Mouse (Mus musculus): ENCODE data around the gene Arcn1. TPM values are rescaled to one million over a fixed set of nuclear protein-coding genes. Genes with fewer than 3 reads are reported as not detected.

The Arcn1 gene
- polyA plus RNA-seq, 1 experiment from 2014 or later, result 153 TPM

- Histone ChIP-seq H3K9me3 (ENCODE audit: control insufficient read depth, low read length) (no peaks in the 10 kb centered on the region), H3K36me3 (ENCODE audit: control insufficient read depth, insufficient read depth, low read length) (no peaks in the 10 kb centered on the region), H3K27me3 (ENCODE audit: control insufficient read depth, insufficient read depth, low read length) (no peaks in the 10 kb centered on the region), H3K4me3 (ENCODE audit: low read depth, low read length) (peak within 1 kb of the TSS; percentile 53), H3K4me1 (ENCODE audit: control insufficient read depth, insufficient read depth, low read length) (peaks cover 13% of the 10 kb centered on the region; the same call in 1 of the 2 replicates), H3K4me2 (ENCODE audit: low read depth, low read length) (peak within 1 kb of the TSS; percentile 99), H3K9ac (replicated peaks; ENCODE audit: low read depth, low read length) (peak within 1 kb of the TSS; percentile 57), H3K27ac (ENCODE audit: low read depth, low read length) (peak within 1 kb of the TSS; percentile 48; the same call in 1 of the 2 replicates)
- WGBS, result under 1% methylated on average over 46 of the region's 47 CpGs
- peak; percentile 74 for ATAC-seq (ENCODE audit: low read depth)
These were observed 32.8 kb downstream of the Arcn1 start, which contains the start of gene Phldb1 for GRCm38 (mm10) chr9:44734524-44735494. Phldb1 (minus strand) TSS chr9:44735198.

- under 1% methylated on average over 78 of the region's 79 CpGs for WGBS
- peak overlapping the region; percentile 99 for H3K4me2 ChIP-seq (ENCODE audit: low read depth, low read length)
These were observed 33.7 kb downstream of the Arcn1 start for GRCm38 (mm10) chr9:44733671-44734523.

GRCm38 (mm10) chr9:44732921-44733530 is 34.6 kb downstream of the Arcn1 start:
- peak overlapping the region; percentile 99; the same call in 1 of the 2 replicates for H3K4me2 ChIP-seq (ENCODE audit: low read depth, low read length)
- H3K9ac ChIP-seq (replicated peaks; ENCODE audit: low read depth, low read length), result peak overlapping the region; percentile 57; the same call in 1 of the 2 replicates
- no peak for ATAC-seq (ENCODE audit: low read depth)

More at GRCm38 (mm10) chr9:44733671-44734523, 33.7 kb downstream of the Arcn1 start:
- Histone ChIP-seq H3K4me1 (ENCODE audit: control insufficient read depth, insufficient read depth, low read length) (peaks cover 13% of the 10 kb centered on the region; the same call in 1 of the 2 replicates), H3K27ac (ENCODE audit: low read depth, low read length) (peak overlapping the region; percentile 48; the same call in 1 of the 2 replicates), H3K9me3 (ENCODE audit: control insufficient read depth, low read length) (no peaks in the 10 kb centered on the region), H3K9ac (replicated peaks; ENCODE audit: low read depth, low read length) (peak overlapping the region; percentile 57), H3K27me3 (ENCODE audit: control insufficient read depth, insufficient read depth, low read length) (no peaks in the 10 kb centered on the region), H3K36me3 (ENCODE audit: control insufficient read depth, insufficient read depth, low read length) (no peaks in the 10 kb centered on the region), H3K4me3 (ENCODE audit: low read depth, low read length) (peak overlapping the region; percentile 53)
- peak; percentile 35 for ATAC-seq (ENCODE audit: low read depth)

GRCm38 (mm10) chr9:44732130-44732549 is 35.5 kb downstream of the Arcn1 start:
- no peak overlapping the region for H3K4me2 ChIP-seq (ENCODE audit: low read depth, low read length)
- H3K27ac ChIP-seq (ENCODE audit: low read depth, low read length), result no peak overlapping the region
- ATAC-seq (ENCODE audit: low read depth), result no peak
- WGBS, result 78% methylated on average over 5 of the region's 5 CpGs
- H3K36me3 ChIP-seq (ENCODE audit: control insufficient read depth, insufficient read depth, low read length), result no peaks in the 10 kb centered on the region
- H3K4me1 ChIP-seq (ENCODE audit: control insufficient read depth, insufficient read depth, low read length), result peaks cover 16% of the 10 kb centered on the region; the same call in 1 of the 2 replicates
- no peak overlapping the region for H3K9ac ChIP-seq (replicated peaks; ENCODE audit: low read depth, low read length)
- no peaks in the 10 kb centered on the region for H3K9me3 ChIP-seq (ENCODE audit: control insufficient read depth, low read length)
- H3K4me3 ChIP-seq (ENCODE audit: low read depth, low read length), result no peak overlapping the region
- H3K27me3 ChIP-seq (ENCODE audit: control insufficient read depth, insufficient read depth, low read length), result no peaks in the 10 kb centered on the region

More at GRCm38 (mm10) chr9:44732921-44733530, 34.6 kb downstream of the Arcn1 start:
- peaks cover 13% of the 10 kb centered on the region; the same call in 1 of the 2 replicates for H3K4me1 ChIP-seq (ENCODE audit: control insufficient read depth, insufficient read depth, low read length)
- H3K27me3 ChIP-seq (ENCODE audit: control insufficient read depth, insufficient read depth, low read length), result no peaks in the 10 kb centered on the region
- H3K4me3 ChIP-seq (ENCODE audit: low read depth, low read length), result peak overlapping the region; percentile 53
- no peaks in the 10 kb centered on the region for H3K36me3 ChIP-seq (ENCODE audit: control insufficient read depth, insufficient read depth, low read length)
- 53% methylated on average over 12 of the region's 12 CpGs for WGBS
- H3K9me3 ChIP-seq (ENCODE audit: control insufficient read depth, low read length), result no peaks in the 10 kb centered on the region
- H3K27ac ChIP-seq (ENCODE audit: low read depth, low read length), result no peak overlapping the region

- Histone ChIP-seq H3K36me3 (ENCODE audit: control insufficient read depth, insufficient read depth, low read length) (no peaks in the 10 kb centered on the region), H3K4me1 (ENCODE audit: control insufficient read depth, insufficient read depth, low read length) (peaks cover 29% of the 10 kb centered on the region; the same call in 1 of the 2 replicates), H3K4me2 (ENCODE audit: low read depth, low read length) (no peak overlapping the region), H3K27me3 (ENCODE audit: control insufficient read depth, insufficient read depth, low read length) (no peaks in the 10 kb centered on the region), H3K27ac (ENCODE audit: low read depth, low read length) (no peak overlapping the region), H3K9ac (replicated peaks; ENCODE audit: low read depth, low read length) (no peak overlapping the region), H3K4me3 (ENCODE audit: low read depth, low read length) (no peak overlapping the region), H3K9me3 (ENCODE audit: control insufficient read depth, low read length) (no peaks in the 10 kb centered on the region)
- WGBS, result 61% methylated on average over 5 of the region's 5 CpGs
- no peak for ATAC-seq (ENCODE audit: low read depth)
These were observed 40.2 kb downstream of the Arcn1 start for GRCm38 (mm10) chr9:44727441-44727840.

- peak; percentile 38; the same call in 1 of the 2 replicates for ATAC-seq (ENCODE audit: low read depth)
- H3K4me2 ChIP-seq (ENCODE audit: low read depth, low read length), result no peak overlapping the region
- H3K9me3 ChIP-seq (ENCODE audit: control insufficient read depth, low read length), result no peaks in the 10 kb centered on the region
- 44% methylated on average over 10 of the region's 10 CpGs for WGBS
- no peaks in the 10 kb centered on the region for H3K27me3 ChIP-seq (ENCODE audit: control insufficient read depth, insufficient read depth, low read length)
- no peak overlapping the region for H3K27ac ChIP-seq (ENCODE audit: low read depth, low read length)
- H3K36me3 ChIP-seq (ENCODE audit: control insufficient read depth, insufficient read depth, low read length), result no peaks in the 10 kb centered on the region
- no peak overlapping the region for H3K9ac ChIP-seq (replicated peaks; ENCODE audit: low read depth, low read length)
- peaks cover 29% of the 10 kb centered on the region; the same call in 1 of the 2 replicates for H3K4me1 ChIP-seq (ENCODE audit: control insufficient read depth, insufficient read depth, low read length)
- no peak overlapping the region for H3K4me3 ChIP-seq (ENCODE audit: low read depth, low read length)
These were observed 41.1 kb downstream of the Arcn1 start for GRCm38 (mm10) chr9:44726431-44727146.

GRCm38 (mm10) chr9:44724665-44725064 is 43.0 kb downstream of the Arcn1 start:
- no peaks in the 10 kb centered on the region for H3K9me3 ChIP-seq (ENCODE audit: control insufficient read depth, low read length)
- no peaks in the 10 kb centered on the region for H3K27me3 ChIP-seq (ENCODE audit: control insufficient read depth, insufficient read depth, low read length)
- no peak overlapping the region for H3K4me2 ChIP-seq (ENCODE audit: low read depth, low read length)
- no peak for ATAC-seq (ENCODE audit: low read depth)
- H3K36me3 ChIP-seq (ENCODE audit: control insufficient read depth, insufficient read depth, low read length), result no peaks in the 10 kb centered on the region
- H3K4me3 ChIP-seq (ENCODE audit: low read depth, low read length), result no peak overlapping the region
- 51% methylated on average over 2 of the region's 2 CpGs for WGBS
- H3K27ac ChIP-seq (ENCODE audit: low read depth, low read length), result 0 out of 2 replicates have a peak overlapping the region, but pooled peaks have one; percentile 28
- peaks cover 40% of the 10 kb centered on the region for H3K4me1 ChIP-seq (ENCODE audit: control insufficient read depth, insufficient read depth, low read length)
- no peak overlapping the region for H3K9ac ChIP-seq (replicated peaks; ENCODE audit: low read depth, low read length)

GRCm38 (mm10) chr9:44724223-44724622 is 43.4 kb downstream of the Arcn1 start:
- Histone ChIP-seq H3K4me1 (ENCODE audit: control insufficient read depth, insufficient read depth, low read length) (peaks cover 45% of the 10 kb centered on the region), H3K36me3 (ENCODE audit: control insufficient read depth, insufficient read depth, low read length) (no peaks in the 10 kb centered on the region), H3K4me2 (ENCODE audit: low read depth, low read length) (no peak overlapping the region), H3K27me3 (ENCODE audit: control insufficient read depth, insufficient read depth, low read length) (no peaks in the 10 kb centered on the region), H3K9ac (replicated peaks; ENCODE audit: low read depth, low read length) (no peak overlapping the region), H3K4me3 (ENCODE audit: low read depth, low read length) (no peak overlapping the region), H3K9me3 (ENCODE audit: control insufficient read depth, low read length) (no peaks in the 10 kb centered on the region), H3K27ac (ENCODE audit: low read depth, low read length) (peak overlapping the region; percentile 44; the same call in 1 of the 2 replicates)
- ATAC-seq (ENCODE audit: low read depth), result no peak
- 37% methylated on average over 6 of the region's 6 CpGs for WGBS
